Mouse (Mus musculus) liver, adult 10 weeks (tissue): Measurements from ENCODE around the gene Slc8a2. TPM values are rescaled to one million over a fixed set of nuclear protein-coding genes. Genes with fewer than 3 reads are reported as not detected.

ENCODE experiments used
- polyA plus RNA-seq: library from polyadenylated mRNA; stranded (reverse); fragments of 350-450 nt; fragmentation: Illumina TruSeq; extraction: RNeasy Lipid Tissue Mini Kit (QIAGEN cat#74804); gene quantifications from one replicate; pipeline ENCODE4 v1.2.3, GENCODE M21; 2014; ENCODE audit warnings: low read depth, low replicate concordance

The Slc8a2 gene
- polyA plus RNA-seq, result not detected

GRCm38 (mm10) chr7:16129421-16129845, at the start of gene Slc8a2:
Gene Slc8a2, plus strand, starts transcription at chr7:16129826.

DNA sequence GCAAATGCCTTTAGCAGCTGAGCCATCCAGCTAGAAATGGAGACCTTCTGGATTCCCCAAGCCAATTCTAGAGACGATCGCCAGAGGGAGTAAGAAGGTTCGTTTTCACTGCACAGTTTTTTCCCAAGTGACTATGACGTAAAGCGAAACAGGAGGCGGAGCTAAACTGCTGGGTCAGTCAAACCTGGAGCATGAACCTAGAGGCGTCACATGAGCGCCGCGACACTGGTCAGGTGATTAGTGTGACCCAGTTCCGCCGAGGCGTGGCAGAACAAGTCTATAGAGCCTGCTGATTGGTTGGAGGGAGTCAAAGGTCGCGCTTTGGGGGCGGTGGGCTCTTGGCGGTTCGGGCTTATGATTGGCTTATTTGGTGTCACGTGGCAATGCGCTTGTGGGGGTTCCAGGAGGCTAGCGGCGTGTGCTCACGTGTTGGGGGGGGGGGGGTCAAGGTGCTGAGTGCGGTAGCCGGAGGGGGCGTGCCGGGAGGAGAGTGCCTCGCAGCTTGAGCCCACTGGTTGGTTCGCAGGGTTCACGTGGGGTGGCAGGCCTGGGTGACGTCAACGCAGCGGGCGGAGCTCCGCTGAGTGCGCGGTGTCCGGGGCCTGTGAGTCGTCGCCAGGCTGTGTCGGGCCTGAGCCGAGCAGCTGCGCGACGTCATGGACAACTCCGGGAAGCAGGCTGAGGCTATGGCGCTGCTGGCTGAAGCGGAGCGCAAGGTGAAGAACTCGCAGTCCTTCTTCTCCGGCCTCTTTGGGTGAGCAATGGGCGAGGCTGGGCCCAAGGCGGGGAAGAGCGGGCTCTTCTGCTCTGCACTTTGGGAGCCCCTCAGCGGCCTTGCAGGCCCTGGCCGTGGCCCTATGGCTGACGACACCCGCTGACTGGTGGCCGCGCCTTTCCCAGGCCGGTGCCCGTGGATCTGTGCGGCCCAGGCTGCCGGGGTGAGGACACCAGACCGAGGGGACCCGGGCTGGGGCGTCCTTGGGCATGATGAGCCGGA, 31.3 kb upstream of the Slc8a2 start, which contains the start of gene Napa:
Gene Napa (plus strand): TSS at position 438 of the 997 bp plus-strand sequence.

DNA sequence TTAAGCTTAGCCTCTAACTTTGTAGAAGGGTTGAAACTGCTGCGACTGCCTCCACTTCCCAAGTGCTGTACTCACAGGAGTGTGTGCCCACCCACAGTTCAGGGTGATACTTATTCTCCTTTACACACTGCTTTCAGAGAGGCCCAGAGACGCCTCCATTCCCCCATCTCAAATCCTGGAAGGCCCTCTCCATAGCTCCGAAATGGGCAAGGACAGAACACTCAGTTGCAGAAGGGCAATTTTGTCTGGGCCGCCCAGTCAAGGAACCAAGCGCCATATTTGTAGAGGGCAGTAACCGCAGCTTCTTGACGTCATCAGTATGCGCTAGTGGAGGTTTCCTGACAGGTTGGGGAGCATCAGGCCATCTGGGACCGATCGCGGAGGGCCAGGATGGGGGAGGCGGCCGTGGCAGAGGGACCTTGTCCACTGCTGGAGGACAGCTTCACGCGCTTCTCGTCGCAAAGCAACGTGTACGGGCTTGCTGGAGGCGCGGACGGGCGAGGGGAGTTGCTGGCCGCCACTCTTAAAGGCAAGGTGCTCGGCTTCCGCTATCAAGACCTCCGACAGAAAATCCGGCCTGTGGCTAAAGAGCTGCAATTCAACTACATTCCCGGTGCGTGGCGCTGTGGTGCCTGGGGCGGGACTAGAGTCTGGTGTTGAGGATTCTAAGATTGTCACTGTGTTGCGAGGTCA, 9.9 kb upstream of the Slc8a2 start, which contains the start of gene Kptn:
Gene Kptn (plus strand): TSS at position 327 of the 693 bp plus-strand sequence.

GRCm38 (mm10) chr7:16174597-16175541, 45.2 kb downstream of the Slc8a2 start, which contains the start of gene Meis3:
Gene Meis3, plus strand, starts transcription at chr7:16175090.

Other genes starting within 250 kb of the Slc8a2 start
- not detected for gene Crx, start 249.9 kb upstream of the Slc8a2 start, polyA plus RNA-seq
- gene Crxos, start 247.2 kb upstream of the Slc8a2 start, polyA plus RNA-seq, result not detected
- 17.5 TPM for gene Selenow, start 207.4 kb upstream of the Slc8a2 start, polyA plus RNA-seq
- 10.4 TPM for gene Nop53, start 183.8 kb upstream of the Slc8a2 start, polyA plus RNA-seq
- 0.74 TPM for gene Ehd2, start 162.3 kb upstream of the Slc8a2 start, polyA plus RNA-seq
- gene Bicra, start 81.9 kb upstream of the Slc8a2 start, polyA plus RNA-seq, result 0.26 TPM
- gene Zfp541, start 68.0 kb upstream of the Slc8a2 start, polyA plus RNA-seq, result not detected
- gene Napa, start 31.4 kb upstream of the Slc8a2 start, polyA plus RNA-seq, result 16.1 TPM
- 6.3 TPM for gene Kptn, start 9.9 kb upstream of the Slc8a2 start, polyA plus RNA-seq
- not detected for gene Meis3, start 45.3 kb downstream of the Slc8a2 start, polyA plus RNA-seq
- gene Dhx34, start 92.2 kb downstream of the Slc8a2 start, polyA plus RNA-seq, result 0.34 TPM
- gene C5ar2, start 114.3 kb downstream of the Slc8a2 start, polyA plus RNA-seq, result 0.93 TPM
- 0.64 TPM for gene C5ar1, start 129.7 kb downstream of the Slc8a2 start, polyA plus RNA-seq
- 0.40 TPM for gene Inafm1, start 143.8 kb downstream of the Slc8a2 start, polyA plus RNA-seq
- 9.4 TPM for gene Ccdc9, start 157.0 kb downstream of the Slc8a2 start, polyA plus RNA-seq
- gene Bbc3, start 178.6 kb downstream of the Slc8a2 start, polyA plus RNA-seq, result not detected